Comparison of ENCODE assay signal across 8 mouse cellular contexts in the genomic region with DNA sequence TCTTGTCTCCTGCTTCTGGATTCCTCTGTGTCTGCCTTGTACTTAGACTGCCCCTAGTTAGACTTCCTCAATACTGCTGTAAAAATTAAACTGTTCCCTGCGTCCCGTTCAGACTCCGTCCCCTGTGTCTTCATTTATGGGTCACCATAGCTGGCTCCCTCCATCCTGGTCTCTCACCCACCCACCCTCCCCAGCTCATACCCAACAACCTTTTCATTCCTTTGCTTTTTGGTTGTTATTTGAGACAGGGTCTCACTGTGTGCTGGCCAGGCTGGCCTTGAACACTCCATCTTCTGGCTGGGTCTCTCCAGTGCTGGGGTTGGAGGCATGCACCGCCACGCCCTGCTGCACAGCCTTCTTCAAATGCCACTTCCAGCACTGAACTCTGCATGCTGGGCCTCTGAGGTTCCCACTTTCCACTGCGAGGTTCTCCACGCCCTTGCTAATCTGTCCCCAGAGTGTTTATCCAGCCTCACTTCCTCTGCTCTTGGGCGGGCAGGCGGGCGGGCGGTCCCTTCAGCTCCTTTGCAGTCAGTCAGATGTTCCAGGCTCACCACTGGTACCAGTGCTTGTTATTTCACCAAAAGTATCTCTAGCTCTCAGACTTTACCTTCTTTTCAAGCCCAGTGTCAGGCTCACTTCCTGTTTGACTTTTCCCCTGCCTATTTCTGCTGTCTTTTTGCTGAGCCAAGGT. TPM values are rescaled to one million over a fixed set of nuclear protein-coding genes. Genes with fewer than 3 reads are reported as not detected.
A peak's percentile ranks its signal among the peaks of the same experiment; 100 is the strongest.
DNase-seq lines count a peak whose midpoint lies in the region; ATAC-seq and TF ChIP-seq lines count a peak whose summit lies in the region.

No protein-coding gene starts in this region.

- H3K36me3 ChIP-seq in heart, embryonic 15.5 days, result no peaks in the 10 kb centered on the region
- no peaks in the 10 kb centered on the region for H3K36me3 ChIP-seq in lung, embryonic 16.5 days (ENCODE audit: control insufficient read depth, insufficient read depth, low read length)
- H3K36me3 ChIP-seq in stomach, postnatal 0 days (ENCODE audit: control insufficient read depth, insufficient read depth, low read length), result no peaks in the 10 kb centered on the region
- H3K36me3 ChIP-seq in hindbrain, embryonic 13.5 days, result no peaks in the 10 kb centered on the region
- H3K36me3 ChIP-seq in hindbrain, postnatal 0 days (ENCODE audit: insufficient read depth, low read length), result no peaks in the 10 kb centered on the region

- WGBS in heart, embryonic 15.5 days, result 49% methylated on average over 11 of the region's 11 CpGs
- 38% methylated on average over 11 of the region's 11 CpGs for WGBS in lung, embryonic 16.5 days
- WGBS in stomach, postnatal 0 days, result 37% methylated on average over 11 of the region's 11 CpGs
- WGBS in hindbrain, embryonic 13.5 days, result 89% methylated on average over 11 of the region's 11 CpGs
- 86% methylated on average over 11 of the region's 11 CpGs for WGBS in hindbrain, postnatal 0 days

- no peak overlapping the region for H3K4me2 ChIP-seq in heart, embryonic 15.5 days
- no peak overlapping the region for H3K4me2 ChIP-seq in lung, embryonic 16.5 days (ENCODE audit: low read depth, low read length)
- no peak overlapping the region for H3K4me2 ChIP-seq in stomach, postnatal 0 days (replicated peaks; ENCODE audit: low read depth)
- no peak overlapping the region for H3K4me2 ChIP-seq in hindbrain, embryonic 13.5 days
- no peak overlapping the region for H3K4me2 ChIP-seq in hindbrain, postnatal 0 days (ENCODE audit: low read depth, low read length)

- ATAC-seq in heart, embryonic 15.5 days (replicated peaks; ENCODE audit: insufficient number of reproducible peaks, insufficient read depth, low FRiP score, low read depth), result peak; percentile 36; the same call in 1 of the 2 replicates
- ATAC-seq in lung, embryonic 16.5 days (ENCODE audit: low read depth), result peak; percentile 54
- peak; percentile 82 for ATAC-seq in stomach, postnatal 0 days (ENCODE audit: low FRiP score, low TSS enrichment)
- no peak for ATAC-seq in hindbrain, embryonic 13.5 days (ENCODE audit: low FRiP score)
- ATAC-seq in hindbrain, postnatal 0 days, result no peak

- no peaks in the 10 kb centered on the region for H3K27me3 ChIP-seq in heart, embryonic 15.5 days
- H3K27me3 ChIP-seq in lung, embryonic 16.5 days (ENCODE audit: control insufficient read depth, insufficient read depth, low read depth, low read length), result no peaks in the 10 kb centered on the region
- no peaks in the 10 kb centered on the region for H3K27me3 ChIP-seq in stomach, postnatal 0 days (ENCODE audit: control insufficient read depth, insufficient read depth, low read length)
- H3K27me3 ChIP-seq in hindbrain, embryonic 13.5 days, result no peaks in the 10 kb centered on the region
- no peaks in the 10 kb centered on the region for H3K27me3 ChIP-seq in hindbrain, postnatal 0 days (ENCODE audit: insufficient read depth, low read length)

- peak overlapping the region; percentile 44 for H3K27ac ChIP-seq in heart, embryonic 15.5 days
- peak overlapping the region; percentile 33 for H3K27ac ChIP-seq in lung, embryonic 16.5 days (ENCODE audit: low read length)
- H3K27ac ChIP-seq in stomach, postnatal 0 days (replicated peaks), result peak overlapping the region; percentile 67
- H3K27ac ChIP-seq in hindbrain, embryonic 13.5 days, result no peak overlapping the region
- no peak overlapping the region for H3K27ac ChIP-seq in hindbrain, postnatal 0 days

- H3K9me3 ChIP-seq in heart, embryonic 15.5 days (replicated peaks), result no peaks in the 10 kb centered on the region
- H3K9me3 ChIP-seq in lung, embryonic 16.5 days (ENCODE audit: control insufficient read depth, low read length), result no peaks in the 10 kb centered on the region
- H3K9me3 ChIP-seq in stomach, postnatal 0 days (ENCODE audit: control insufficient read depth, low read length), result no peaks in the 10 kb centered on the region
- no peaks in the 10 kb centered on the region for H3K9me3 ChIP-seq in hindbrain, embryonic 13.5 days
- H3K9me3 ChIP-seq in hindbrain, postnatal 0 days (ENCODE audit: low read length), result no peaks in the 10 kb centered on the region

- no peak for TF ChIP-seq CTCF in stomach, postnatal 0 days (IDR thresholded peaks at IDR 0.05; ENCODE audit: low read depth)
- no peak for TF ChIP-seq CTCF in hindbrain, postnatal 0 days (IDR thresholded peaks at IDR 0.05; ENCODE audit: low read depth)

- DNase-seq in gastrocnemius, adult 18-20 months (ENCODE audit: low spot score), result peak; percentile 66
- DNase-seq in gastrocnemius, postnatal 10 days, result no peak
- peak; percentile 82 for DNase-seq in stomach, postnatal 0 days (ENCODE audit: low spot score)
- no peak for DNase-seq in hindbrain, postnatal 0 days (ENCODE audit: low spot score)
- DNase-seq in frontal cortex, postnatal 25 days (ENCODE audit: low spot score in 2 of 2), result no peak

- no peak overlapping the region for H3K4me3 ChIP-seq in heart, embryonic 15.5 days
- no peak overlapping the region for H3K4me3 ChIP-seq in lung, embryonic 16.5 days (ENCODE audit: low read length)
- no peak overlapping the region for H3K4me3 ChIP-seq in stomach, postnatal 0 days (ENCODE audit: low read depth, low read length)
- no peak overlapping the region for H3K4me3 ChIP-seq in hindbrain, embryonic 13.5 days
- no peak overlapping the region for H3K4me3 ChIP-seq in hindbrain, postnatal 0 days (ENCODE audit: low read length)

- H3K4me1 ChIP-seq in heart, embryonic 15.5 days (replicated peaks), result peaks cover 47% of the 10 kb centered on the region
- H3K4me1 ChIP-seq in lung, embryonic 16.5 days (replicated peaks; ENCODE audit: control insufficient read depth, insufficient read depth, low read length), result peaks cover 37% of the 10 kb centered on the region
- peaks cover 10% of the 10 kb centered on the region for H3K4me1 ChIP-seq in stomach, postnatal 0 days (replicated peaks; ENCODE audit: control insufficient read depth, insufficient read depth)
- H3K4me1 ChIP-seq in hindbrain, embryonic 13.5 days (replicated peaks), result peaks cover 19% of the 10 kb centered on the region
- no peaks in the 10 kb centered on the region for H3K4me1 ChIP-seq in hindbrain, postnatal 0 days (ENCODE audit: insufficient read depth, low read length)

- H3K9ac ChIP-seq in heart, embryonic 15.5 days, result no peak overlapping the region
- H3K9ac ChIP-seq in lung, embryonic 16.5 days (ENCODE audit: low read length), result no peak overlapping the region; the same call in 1 of the 2 replicates
- H3K9ac ChIP-seq in stomach, postnatal 0 days (ENCODE audit: low read length), result no peak overlapping the region
- H3K9ac ChIP-seq in hindbrain, embryonic 13.5 days, result no peak overlapping the region
- H3K9ac ChIP-seq in hindbrain, postnatal 0 days (replicated peaks; ENCODE audit: low read length), result no peak overlapping the region

- no peak for TF ChIP-seq EP300 in stomach, postnatal 0 days (optimal IDR thresholded peaks at IDR 0.05)

RNA-seq across cellular contexts. Expression of gene Taok3, which starts 18.5 kb away (rescaled TPM):
- 1 to 10 TPM; 5.0 to 5.4 TPM for total RNA-seq in gastrocnemius, adult 18-20 months (2021)
- total RNA-seq in gastrocnemius, postnatal 10 days (2021), result 10 to 100 TPM in 1 of 2 experiments, 1 to 10 TPM in 1; 6.1 to 11.1 TPM
- 10.2 and 13.9 TPM in 2 replicates for polyA plus RNA-seq in heart, embryonic 15.5 days (2015; fragmentation: Nextera tagmentation; extraction: Ambion mirVana)
- polyA plus RNA-seq in lung, embryonic 16.5 days (2015; fragmentation: Nextera tagmentation; extraction: Ambion mirVana), result 33.5 and 37.1 TPM in 2 replicates
- polyA plus RNA-seq in stomach, postnatal 0 days (2015; fragmentation: Nextera tagmentation; extraction: Ambion mirVana), result 23.1 and 24.2 TPM in 2 replicates
- polyA plus RNA-seq in hindbrain, embryonic 13.5 days (2015; fragmentation: Nextera tagmentation; extraction: Ambion mirVana), result 47.0 and 50.0 TPM in 2 replicates
- 21.0 and 27.3 TPM in 2 replicates for total RNA-seq in hindbrain, postnatal 0 days (2014; rRNA removed)
- polyA plus RNA-seq in hindbrain, postnatal 0 days (2015; fragmentation: Nextera tagmentation; extraction: Ambion mirVana), result 50.2 and 51.9 TPM in 2 replicates

RNA-seq across cellular contexts. Expression of gene Suds3, which starts 22.5 kb away (rescaled TPM):
- 10 to 100 TPM; 89.2 to 94.8 TPM for total RNA-seq in gastrocnemius, adult 18-20 months (2021)
- total RNA-seq in gastrocnemius, postnatal 10 days (2021), result 10 to 100 TPM; 49.3 to 53.5 TPM
- 53.5 and 58.9 TPM in 2 replicates for polyA plus RNA-seq in heart, embryonic 15.5 days (2015; fragmentation: Nextera tagmentation; extraction: Ambion mirVana)
- polyA plus RNA-seq in lung, embryonic 16.5 days (2015; fragmentation: Nextera tagmentation; extraction: Ambion mirVana), result 56.9 and 63.4 TPM in 2 replicates
- 42.2 and 46.9 TPM in 2 replicates for polyA plus RNA-seq in stomach, postnatal 0 days (2015; fragmentation: Nextera tagmentation; extraction: Ambion mirVana)
- polyA plus RNA-seq in hindbrain, embryonic 13.5 days (2015; fragmentation: Nextera tagmentation; extraction: Ambion mirVana), result 83.2 and 90.5 TPM in 2 replicates
- total RNA-seq in hindbrain, postnatal 0 days (2014; rRNA removed), result 83.4 and 99.7 TPM in 2 replicates
- 65.4 and 68.1 TPM in 2 replicates for polyA plus RNA-seq in hindbrain, postnatal 0 days (2015; fragmentation: Nextera tagmentation; extraction: Ambion mirVana)

Comparison
In these comparisons a context has a peak if more than half of its experiments do, and no peak if none do; other contexts are left out.
1. DNase-seq: peak in gastrocnemius, adult 18-20 months (single experiment) and stomach, postnatal 0 days (single experiment); none in gastrocnemius, postnatal 10 days (single experiment), hindbrain, postnatal 0 days (single experiment) and frontal cortex, postnatal 25 days (0 of 2).
2. ATAC-seq: peak in heart, embryonic 15.5 days (single experiment), lung, embryonic 16.5 days (single experiment) and stomach, postnatal 0 days (single experiment); none in hindbrain, embryonic 13.5 days (single experiment) and hindbrain, postnatal 0 days (single experiment).
3. H3K27ac ChIP-seq: peak in heart, embryonic 15.5 days (single experiment), lung, embryonic 16.5 days (single experiment) and stomach, postnatal 0 days (single experiment); none in hindbrain, embryonic 13.5 days (single experiment) and hindbrain, postnatal 0 days (single experiment).